Mouse (Mus musculus) testis, adult 2 months (tissue): ENCODE measurements around the gene Tapt1.

Experiments
- CTCF ChIP-seq: fragments of 200-500 bp; IDR thresholded peaks from 2 replicates; pipeline ENCODE4 v1.5.1; 2012; ENCODE audit warnings: low read depth, mild to moderate bottlenecking, inconsistent platforms, low read length, moderate library complexity; ENCODE audit not compliant: control insufficient read depth, insufficient read depth, insufficient replicate concordance
- POLR2A ChIP-seq: fragments of 200-500 bp; IDR thresholded peaks from 2 replicates; pipeline ENCODE4 v1.6.1; 2012; ENCODE audit warnings: low read depth, mild to moderate bottlenecking, inconsistent platforms, low read length, moderate library complexity; ENCODE audit not compliant: control insufficient read depth

- no peak for TF ChIP-seq POLR2A
- no peak for TF ChIP-seq CTCF
These were observed 22.9 kb upstream of the Tapt1 start for GRCm38 (mm10) chr5:44249363-44249762.
